Mouse (Mus musculus): ENCODE data around the gene Olfr1270. TPM values are rescaled to one million over a fixed set of nuclear protein-coding genes. Genes with fewer than 3 reads are reported as not detected.
"Not testable (repeated sequence)": the region's sequence is repeated elsewhere in the genome, so short reads cannot be mapped to it uniquely, and the experiment has no call there.

Gene Olfr1270
- not detected in 2 replicates for polyA plus RNA-seq (2012; ENCODE audit: insufficient read depth, insufficient read length, low replicate concordance, missing spikeins)

DNA sequence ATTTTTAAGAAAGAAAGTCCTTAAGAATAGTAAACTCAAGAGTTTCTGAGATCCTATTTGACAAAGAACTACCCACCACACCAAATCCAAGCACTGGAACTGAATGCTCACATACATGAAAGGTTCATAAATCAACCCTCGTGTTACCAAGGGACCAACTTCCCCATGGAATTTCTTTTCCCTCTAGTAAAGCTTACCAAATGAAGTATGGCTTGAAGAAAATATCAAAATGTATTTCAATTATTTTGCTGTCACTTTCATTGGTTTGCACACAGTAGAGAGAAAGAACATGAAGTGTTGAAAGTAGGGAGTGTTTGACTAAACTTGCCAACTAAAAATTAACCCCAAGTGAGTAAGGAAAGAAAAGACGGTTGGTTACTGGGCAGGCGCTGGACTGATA lies at the start of gene Olfr1270:
Olfr1270 (minus strand) TSS at position 101 of the 400 bp plus-strand sequence.
- TF ChIP-seq CTCF (IDR thresholded peaks at IDR 0.05; ENCODE audit: insufficient read depth, low read depth, low read length) (no peak), POLR2A (IDR thresholded peaks at IDR 0.05; ENCODE audit: insufficient read depth, low read depth, low read length) (no peak)
- H3K4me1 ChIP-seq (ENCODE audit: control insufficient read depth, insufficient read depth, low read length) = no peaks in the 10 kb centered on the region
- no peak within 1 kb of the TSS for H3K27ac ChIP-seq (ENCODE audit: insufficient read depth, low read depth, low read length)
- 86% methylated on average over 3 of the region's 3 CpGs for WGBS
- H3K4me3 ChIP-seq (ENCODE audit: insufficient read depth, low read depth, low read length) = no peak within 1 kb of the TSS

GRCm38 (mm10) chr2:90199606-90200005 lies 46.7 kb upstream of the Olfr1270 start:
- not testable (repeated sequence) for H3K27ac ChIP-seq (ENCODE audit: insufficient read depth, low read depth, low read length); H3K4me3 ChIP-seq (ENCODE audit: insufficient read depth, low read depth, low read length); H3K4me1 ChIP-seq (ENCODE audit: control insufficient read depth, insufficient read depth, low read length)
- no CpG with 5 or more reads among the region's 4 CpGs for WGBS

- not testable (repeated sequence) for H3K4me3 ChIP-seq (ENCODE audit: insufficient read depth, low read depth, low read length); H3K4me1 ChIP-seq (ENCODE audit: control insufficient read depth, insufficient read depth, low read length); H3K27ac ChIP-seq (ENCODE audit: insufficient read depth, low read depth, low read length)
- WGBS = no CpG with 5 or more reads among the region's 6 CpGs
Observed at GRCm38 (mm10) chr2:90195285-90195684, 42.4 kb upstream of the Olfr1270 start.

GRCm38 (mm10) chr2:90194750-90195149 lies 41.9 kb upstream of the Olfr1270 start:
- WGBS = no CpG with 5 or more reads among the region's 3 CpGs
- H3K4me3 ChIP-seq (ENCODE audit: insufficient read depth, low read depth, low read length); H3K4me1 ChIP-seq (ENCODE audit: control insufficient read depth, insufficient read depth, low read length); H3K27ac ChIP-seq (ENCODE audit: insufficient read depth, low read depth, low read length): not testable (repeated sequence)

DNA sequence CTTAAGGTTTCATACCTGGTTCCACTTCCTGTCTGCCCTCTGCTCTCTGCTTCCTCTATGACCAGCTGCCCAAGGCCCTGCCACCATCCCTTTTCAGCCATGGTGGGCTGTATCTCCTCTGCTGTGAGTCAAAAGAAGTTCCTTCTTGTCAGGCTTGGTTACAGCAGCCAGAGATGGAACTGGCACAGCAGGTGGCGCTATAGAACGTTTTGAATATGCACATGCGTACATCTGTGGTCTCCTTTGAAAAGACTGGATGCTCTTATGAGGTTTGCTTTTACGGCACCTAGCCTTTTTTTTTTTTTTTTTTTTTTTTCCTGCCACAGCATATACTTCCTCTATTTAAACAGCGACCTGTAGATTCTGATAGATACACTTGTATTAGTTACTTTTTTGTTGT lies 34.2 kb upstream of the Olfr1270 start:
- H3K4me3 ChIP-seq (ENCODE audit: insufficient read depth, low read depth, low read length); H3K27ac ChIP-seq (ENCODE audit: insufficient read depth, low read depth, low read length); H3K4me1 ChIP-seq (ENCODE audit: control insufficient read depth, insufficient read depth, low read length): not testable (repeated sequence)
- no CpG with 5 or more reads among the region's 5 CpGs for WGBS

DNA sequence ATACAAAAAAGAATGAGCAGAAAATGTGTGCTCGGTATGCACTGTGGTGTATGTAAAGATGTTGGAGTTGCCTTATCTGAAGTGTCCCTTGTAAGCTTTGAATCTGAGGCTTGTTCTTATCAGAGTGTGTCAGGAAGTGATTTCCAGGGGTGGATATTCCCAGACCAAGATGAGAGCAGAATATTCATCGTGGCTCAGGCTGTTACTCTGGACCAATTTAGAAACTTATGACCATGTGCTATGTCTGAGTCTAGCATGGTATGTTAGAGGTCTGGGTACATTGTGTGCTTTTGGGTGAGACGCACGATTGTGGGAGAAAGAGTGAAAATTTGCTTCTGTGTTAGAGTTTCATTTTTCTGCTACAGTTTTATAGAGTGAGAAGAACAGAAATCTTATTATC lies 33.2 kb upstream of the Olfr1270 start:
- H3K4me1 ChIP-seq (ENCODE audit: control insufficient read depth, insufficient read depth, low read length); H3K27ac ChIP-seq (ENCODE audit: insufficient read depth, low read depth, low read length); H3K4me3 ChIP-seq (ENCODE audit: insufficient read depth, low read depth, low read length): not testable (repeated sequence)
- no CpG with 5 or more reads among the region's 4 CpGs for WGBS

GRCm38 (mm10) chr2:90153916-90154315 lies 1.0 kb upstream of the Olfr1270 start:
- Histone ChIP-seq H3K4me1 (ENCODE audit: control insufficient read depth, insufficient read depth, low read length) (no peaks in the 10 kb centered on the region), H3K4me3 (ENCODE audit: insufficient read depth, low read depth, low read length) (no peak overlapping the region), H3K27ac (ENCODE audit: insufficient read depth, low read depth, low read length) (no peak overlapping the region)
- WGBS = 87% methylated on average over 9 of the region's 9 CpGs
- TF ChIP-seq CTCF (IDR thresholded peaks at IDR 0.05; ENCODE audit: insufficient read depth, low read depth, low read length) = no peak
- no peak for TF ChIP-seq POLR2A (IDR thresholded peaks at IDR 0.05; ENCODE audit: insufficient read depth, low read depth, low read length)

DNA sequence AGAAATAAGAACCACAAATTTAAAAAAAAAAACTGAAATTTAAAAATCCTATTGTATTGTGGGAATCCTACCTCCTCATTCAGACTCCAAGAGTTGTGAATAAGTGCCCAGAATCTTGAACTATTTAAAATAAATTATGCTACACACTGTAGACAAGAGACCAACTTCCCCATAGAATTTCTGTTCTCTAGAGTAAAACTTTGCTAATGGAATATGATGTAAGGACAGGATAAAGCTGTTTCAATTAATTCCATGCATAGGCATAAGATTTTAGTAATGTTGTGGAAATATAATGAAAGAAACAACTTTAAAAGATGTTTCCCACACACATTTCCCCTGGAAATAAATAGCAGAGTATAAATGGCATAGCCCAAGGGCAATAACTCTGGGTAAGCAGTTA lies 10.7 kb downstream of the Olfr1270 start, which contains the start of gene Olfr32:
Olfr32 (minus strand) TSS at position 101 of the 400 bp plus-strand sequence.
- TF ChIP-seq POLR2A (IDR thresholded peaks at IDR 0.05; ENCODE audit: insufficient read depth, low read depth, low read length) (no peak), CTCF (IDR thresholded peaks at IDR 0.05; ENCODE audit: insufficient read depth, low read depth, low read length) (no peak)
- H3K4me3 ChIP-seq (ENCODE audit: insufficient read depth, low read depth, low read length) = no peak within 1 kb of the TSS
- no peak within 1 kb of the TSS for H3K27ac ChIP-seq (ENCODE audit: insufficient read depth, low read depth, low read length)
- no peaks in the 10 kb centered on the region for H3K4me1 ChIP-seq (ENCODE audit: control insufficient read depth, insufficient read depth, low read length)

- 87% methylated on average over 1 of the region's 1 CpGs for WGBS
- Histone ChIP-seq H3K4me3 (ENCODE audit: insufficient read depth, low read depth, low read length) (no peak within 1 kb of the TSS), H3K27ac (ENCODE audit: insufficient read depth, low read depth, low read length) (no peak within 1 kb of the TSS), H3K4me1 (ENCODE audit: control insufficient read depth, insufficient read depth, low read length) (no peaks in the 10 kb centered on the region)
- TF ChIP-seq CTCF (IDR thresholded peaks at IDR 0.05; ENCODE audit: insufficient read depth, low read depth, low read length) (no peak), POLR2A (IDR thresholded peaks at IDR 0.05; ENCODE audit: insufficient read depth, low read depth, low read length) (no peak)
Observed at GRCm38 (mm10) chr2:90121312-90121711, 31.6 kb downstream of the Olfr1270 start, which contains the start of gene Olfr1269. Olfr1269 (minus strand) TSS chr2:90121412.

Other genes with a start within 250 kb of the Olfr1270 start
- not detected in 2 replicates for gene Olfr1258, start 225.8 kb downstream of the Olfr1270 start, polyA plus RNA-seq (2012; ENCODE audit: insufficient read depth, insufficient read length, low replicate concordance, missing spikeins)
- gene Olfr1259, start 204.4 kb downstream of the Olfr1270 start, polyA plus RNA-seq (2012; ENCODE audit: insufficient read depth, insufficient read length, low replicate concordance, missing spikeins) = not detected in 2 replicates
- gene Olfr1260, start 178.8 kb downstream of the Olfr1270 start, polyA plus RNA-seq (2012; ENCODE audit: insufficient read depth, insufficient read length, low replicate concordance, missing spikeins) = not detected in 2 replicates
- gene Olfr1261, start 161.9 kb downstream of the Olfr1270 start, polyA plus RNA-seq (2012; ENCODE audit: insufficient read depth, insufficient read length, low replicate concordance, missing spikeins) = not detected in 2 replicates
- gene Olfr1262, start 152.9 kb downstream of the Olfr1270 start, polyA plus RNA-seq (2012; ENCODE audit: insufficient read depth, insufficient read length, low replicate concordance, missing spikeins) = not detected in 2 replicates
- not detected in 2 replicates for gene Olfr1263, start 141.0 kb downstream of the Olfr1270 start, polyA plus RNA-seq (2012; ENCODE audit: insufficient read depth, insufficient read length, low replicate concordance, missing spikeins)
- not detected in 2 replicates for gene Olfr1264, start 127.5 kb downstream of the Olfr1270 start, polyA plus RNA-seq (2012; ENCODE audit: insufficient read depth, insufficient read length, low replicate concordance, missing spikeins)
- gene Olfr1265, start 117.8 kb downstream of the Olfr1270 start, polyA plus RNA-seq (2012; ENCODE audit: insufficient read depth, insufficient read length, low replicate concordance, missing spikeins) = not detected in 2 replicates
- not detected in 2 replicates for gene Olfr140, start 89.5 kb downstream of the Olfr1270 start, polyA plus RNA-seq (2012; ENCODE audit: insufficient read depth, insufficient read length, low replicate concordance, missing spikeins)
- gene Olfr1269, start 31.7 kb downstream of the Olfr1270 start, polyA plus RNA-seq (2012; ENCODE audit: insufficient read depth, insufficient read length, low replicate concordance, missing spikeins) = not detected in 2 replicates
- gene Olfr32, start 10.8 kb downstream of the Olfr1270 start, polyA plus RNA-seq (2012; ENCODE audit: insufficient read depth, insufficient read length, low replicate concordance, missing spikeins) = not detected in 2 replicates
- not detected in 2 replicates for gene Olfr1506, start 71.4 kb upstream of the Olfr1270 start, polyA plus RNA-seq (2012; ENCODE audit: insufficient read depth, insufficient read length, low replicate concordance, missing spikeins)
- gene Olfr142, start 104.5 kb upstream of the Olfr1270 start, polyA plus RNA-seq (2012; ENCODE audit: insufficient read depth, insufficient read length, low replicate concordance, missing spikeins) = not detected in 2 replicates
- not detected in 2 replicates for gene Olfr1271, start 117.9 kb upstream of the Olfr1270 start, polyA plus RNA-seq (2012; ENCODE audit: insufficient read depth, insufficient read length, low replicate concordance, missing spikeins)
- gene Olfr1272, start 139.8 kb upstream of the Olfr1270 start, polyA plus RNA-seq (2012; ENCODE audit: insufficient read depth, insufficient read length, low replicate concordance, missing spikeins) = not detected in 2 replicates
- gene Gm13769, start 169.1 kb upstream of the Olfr1270 start, polyA plus RNA-seq (2012; ENCODE audit: insufficient read depth, insufficient read length, low replicate concordance, missing spikeins) = not detected in 2 replicates
- not detected in 2 replicates for gene Olfr1274-ps, start 245.6 kb upstream of the Olfr1270 start, polyA plus RNA-seq (2012; ENCODE audit: insufficient read depth, insufficient read length, low replicate concordance, missing spikeins)

Measured in olfactory bulb, adult 2 months (tissue).